In the genomic region with DNA sequence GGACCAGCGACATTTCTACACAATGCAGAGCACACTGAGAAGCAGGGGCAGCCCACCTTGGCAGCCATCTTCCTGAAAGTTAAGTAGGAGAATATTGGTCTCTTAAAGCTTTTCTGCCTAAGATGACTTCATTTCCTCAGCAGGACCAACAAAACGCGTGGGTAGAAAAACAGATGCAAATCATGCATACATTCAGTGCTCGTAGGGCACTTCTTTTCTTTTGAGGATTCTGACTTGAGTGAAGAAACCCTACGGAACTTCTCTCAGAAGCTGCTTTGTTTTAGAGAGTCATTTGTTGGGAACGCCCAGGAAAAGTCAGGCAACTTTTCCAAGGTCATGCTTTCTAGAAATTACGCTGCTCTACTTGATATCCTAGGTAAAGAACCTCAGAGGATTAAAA, we compare ENCODE assay signal across 23 mouse cellular contexts.
DNase-seq lines count a peak whose midpoint lies in the region; ATAC-seq and TF ChIP-seq lines count a peak whose summit lies in the region.
"Had no signal": no experiment of that assay in that cellular context is flagged by ENCODE, and none has a peak within 500 bp of the region (broad histone marks: within the 10 kb centered on the region; RNA-seq: fewer than 3 reads in every experiment).

No protein-coding gene starts in this region.

- H3K4me3 ChIP-seq in ES-Bruce4 (ENCODE audit: low read depth, low read length) = no peak overlapping the region
- no peak overlapping the region for H3K4me3 ChIP-seq in midbrain, embryonic 11.5 days (ENCODE audit: low read depth, low read length)
- H3K4me3 ChIP-seq: embryonic facial prominence, embryonic 13.5 days; embryonic facial prominence, embryonic 15.5 days; forebrain, embryonic 10.5 days; forebrain, embryonic 12.5 days had no signal

- H3K27ac ChIP-seq in ES-Bruce4 (ENCODE audit: insufficient read depth, low read length) = 0 out of 2 replicates have a peak overlapping the region, but pooled peaks have one; percentile 58
- no peak overlapping the region for H3K27ac ChIP-seq in midbrain, embryonic 11.5 days (ENCODE audit: low read depth, low read length)
- H3K27ac ChIP-seq: embryonic facial prominence, embryonic 13.5 days; embryonic facial prominence, embryonic 15.5 days; forebrain, embryonic 10.5 days; forebrain, embryonic 12.5 days had no signal

- H3K9me3 ChIP-seq in ES-Bruce4 (replicated peaks; ENCODE audit: control insufficient read depth, insufficient read depth, low read length, poor library complexity, severe bottlenecking) = peaks cover 2% of the 10 kb centered on the region; the same call in 1 of the 2 replicates
- no peaks in the 10 kb centered on the region for H3K9me3 ChIP-seq in midbrain, embryonic 11.5 days (ENCODE audit: control insufficient read depth, low read length)
- H3K9me3 ChIP-seq: embryonic facial prominence, embryonic 13.5 days; embryonic facial prominence, embryonic 15.5 days; forebrain, embryonic 12.5 days had no signal

- no peaks in the 10 kb centered on the region for H3K36me3 ChIP-seq in ES-Bruce4 (ENCODE audit: control insufficient read depth, insufficient read depth, low read length, poor library complexity, severe bottlenecking)
- no peaks in the 10 kb centered on the region for H3K36me3 ChIP-seq in midbrain, embryonic 11.5 days (ENCODE audit: control insufficient read depth, insufficient read depth, low read length)
- H3K36me3 ChIP-seq: embryonic facial prominence, embryonic 15.5 days; forebrain, embryonic 12.5 days; G1E had no signal

- DNase-seq in ES-CJ7 (ENCODE audit: low read depth, low spot score) (peak; percentile 51), R1 (ENCODE audit: low read depth, low spot score) (peak; percentile 54)
- DNase-seq in midbrain, embryonic 11.5 days (ENCODE audit: low spot score, missing footprints) = no peak
- DNase-seq: adrenal gland, adult 2 months; adrenal gland, postnatal 10 days; adrenal gland, postnatal 25 days; cerebellum, adult 11 months; cerebellum, adult 18-20 months; cerebellum, adult 8-10 months; cerebellum, adult 9-11 months; cerebellum, postnatal 14 days; cerebellum, postnatal 36 days; embryo, embryonic 11 days had no signal

- no peak for TF ChIP-seq CTCF in ES-Bruce4 (IDR thresholded peaks at IDR 0.05; ENCODE audit: low read depth, low read length)

- no peak for ATAC-seq in midbrain, embryonic 11.5 days (ENCODE audit: low FRiP score)
- no peak for ATAC-seq in erythroblast, adult 5-6 weeks (replicated peaks; ENCODE audit: low FRiP score, poor library complexity, severe bottlenecking)
- ATAC-seq: forebrain, embryonic 14.5 days; forebrain, embryonic 16.5 days; Patski had no signal

- peaks cover 1% of the 10 kb centered on the region for H3K4me1 ChIP-seq in ES-Bruce4 (ENCODE audit: control insufficient read depth, insufficient read depth, low read length)
- H3K4me1 ChIP-seq in midbrain, embryonic 11.5 days (ENCODE audit: control insufficient read depth, insufficient read depth, low read length) = peaks cover 4% of the 10 kb centered on the region; the same call in 1 of the 2 replicates

- 76% methylated on average over 7 of the region's 7 CpGs for WGBS in midbrain, embryonic 11.5 days

- H3K27me3 ChIP-seq in ES-Bruce4 (ENCODE audit: control insufficient read depth, insufficient read depth, low read length, poor library complexity, severe bottlenecking) = no peaks in the 10 kb centered on the region
- H3K27me3 ChIP-seq in midbrain, embryonic 11.5 days (ENCODE audit: control insufficient read depth, insufficient read depth, low read length) = no peaks in the 10 kb centered on the region
- H3K27me3 ChIP-seq: embryonic facial prominence, embryonic 13.5 days; embryonic facial prominence, embryonic 15.5 days; forebrain, embryonic 12.5 days; Patski had no signal

- no peak for TF ChIP-seq EP300 in ES-Bruce4 (IDR thresholded peaks at IDR 0.05; ENCODE audit: insufficient read depth, low read depth, low read length)

- H3K4me2 ChIP-seq in midbrain, embryonic 11.5 days = no peak overlapping the region
- H3K4me2 ChIP-seq: embryonic facial prominence, embryonic 13.5 days; embryonic facial prominence, embryonic 15.5 days; forebrain, embryonic 12.5 days had no signal

- no peak overlapping the region for H3K9ac ChIP-seq in ES-Bruce4 (ENCODE audit: low read depth, poor library complexity, severe bottlenecking)
- no peak overlapping the region for H3K9ac ChIP-seq in midbrain, embryonic 11.5 days (ENCODE audit: low read length)
- H3K9ac ChIP-seq: embryonic facial prominence, embryonic 13.5 days; embryonic facial prominence, embryonic 15.5 days; forebrain, embryonic 12.5 days had no signal

- no peak for TF ChIP-seq POLR2A in ES-Bruce4 (IDR thresholded peaks at IDR 0.05; ENCODE audit: insufficient read depth, low read length)
